Mouse (Mus musculus) testis, adult 2 months (tissue): ENCODE results near the gene Asb4. TPM values are rescaled to one million over a fixed set of nuclear protein-coding genes. Genes with fewer than 3 reads are reported as not detected.
"Not testable (repeated sequence)": the region's sequence is repeated elsewhere in the genome, so short reads cannot be mapped to it uniquely, and the experiment has no call there.

Experiments used
- H3K27ac ChIP-seq: fragments of 200-500 bp; 2 replicates; pipeline ENCODE4 v1.5.1; 2012; ENCODE audit warnings: low read depth, low read length; ENCODE audit not compliant: control insufficient read depth, insufficient read depth
- H3K27me3 ChIP-seq: fragments of 200-500 bp; 2 replicates; pipeline ENCODE4 v1.6.1; 2012; ENCODE audit warnings: mild to moderate bottlenecking, low read length, moderate library complexity; ENCODE audit not compliant: control insufficient read depth, insufficient read depth
- H3K36me3 ChIP-seq: fragments of 200-500 bp; 2 replicates; pipeline ENCODE4 v1.6.1; 2012; ENCODE audit warnings: mild to moderate bottlenecking, low read length; ENCODE audit not compliant: control insufficient read depth, insufficient read depth
- H3K4me1 ChIP-seq: fragments of 200-500 bp; 2 replicates; pipeline ENCODE4 v1.6.1; 2012; ENCODE audit warnings: low read length; ENCODE audit not compliant: control insufficient read depth, insufficient read depth
- H3K4me3 ChIP-seq: fragments of 200-500 bp; 2 replicates; pipeline ENCODE4 v1.5.1; 2012; ENCODE audit warnings: low read depth, mild to moderate bottlenecking, low read length, moderate library complexity, mixed read lengths; ENCODE audit not compliant: control insufficient read depth
- CTCF ChIP-seq: fragments of 200-500 bp; IDR thresholded peaks from 2 replicates; pipeline ENCODE4 v1.5.1; 2012; ENCODE audit warnings: low read depth, mild to moderate bottlenecking, inconsistent platforms, low read length, moderate library complexity; ENCODE audit not compliant: control insufficient read depth, insufficient read depth, insufficient replicate concordance
- POLR2A ChIP-seq: fragments of 200-500 bp; IDR thresholded peaks from 2 replicates; pipeline ENCODE4 v1.6.1; 2012; ENCODE audit warnings: low read depth, mild to moderate bottlenecking, inconsistent platforms, low read length, moderate library complexity; ENCODE audit not compliant: control insufficient read depth
- polyA plus RNA-seq: library from polyadenylated mRNA; depleted of rRNA; stranded (reverse); fragments of >200 nt; gene quantifications from 2 replicates; pipeline ENCODE4 v1.2.3, GENCODE M21; 2012; rRNA removed

The Asb4 gene
- 25.4 and 36.5 TPM in 2 replicates for polyA plus RNA-seq

- Histone ChIP-seq H3K27me3 (no peaks in the 10 kb centered on the region), H3K4me1 (peaks cover 11% of the 10 kb centered on the region), H3K36me3 (no peaks in the 10 kb centered on the region), H3K27ac (no peak within 1 kb of the TSS), H3K4me3 (peak within 1 kb of the TSS; percentile 20; the same call in 1 of the 2 replicates)
- TF ChIP-seq POLR2A (no peak), CTCF (no peak)
These were observed at the start of gene Asb4 for GRCm38 (mm10) chr6:5383336-5384177. TSS of gene Asb4 (plus strand) at chr6:5383386.

- Histone ChIP-seq H3K27me3 (no peaks in the 10 kb centered on the region), H3K4me3 (no peak overlapping the region), H3K27ac (no peak overlapping the region), H3K36me3 (no peaks in the 10 kb centered on the region), H3K4me1 (peaks cover 2% of the 10 kb centered on the region; the same call in 1 of the 2 replicates)
- TF ChIP-seq POLR2A (no peak), CTCF (no peak)
These were observed 49.2 kb upstream of the Asb4 start for GRCm38 (mm10) chr6:5334021-5334420.

- not testable (repeated sequence) for H3K4me3 ChIP-seq, H3K27ac ChIP-seq, H3K27me3 ChIP-seq, H3K4me1 ChIP-seq, H3K36me3 ChIP-seq
These were observed 47.2 kb upstream of the Asb4 start for GRCm38 (mm10) chr6:5336016-5336415.

GRCm38 (mm10) chr6:5338781-5339180 lies 44.4 kb upstream of the Asb4 start:
- H3K27ac ChIP-seq, H3K27me3 ChIP-seq, H3K4me1 ChIP-seq, H3K36me3 ChIP-seq, H3K4me3 ChIP-seq: not testable (repeated sequence)

- H3K4me3 ChIP-seq, H3K4me1 ChIP-seq, H3K27ac ChIP-seq, H3K27me3 ChIP-seq, H3K36me3 ChIP-seq: not testable (repeated sequence)
These were observed 43.9 kb upstream of the Asb4 start for GRCm38 (mm10) chr6:5339283-5339682.

GRCm38 (mm10) chr6:5344255-5344654 lies 38.9 kb upstream of the Asb4 start:
- TF ChIP-seq CTCF (no peak), POLR2A (no peak)

GRCm38 (mm10) chr6:5357873-5358272 lies 25.3 kb upstream of the Asb4 start:
- H3K36me3 ChIP-seq = no peaks in the 10 kb centered on the region
- no peak overlapping the region for H3K27ac ChIP-seq
- H3K27me3 ChIP-seq = no peaks in the 10 kb centered on the region
- no peaks in the 10 kb centered on the region for H3K4me1 ChIP-seq
- H3K4me3 ChIP-seq = no peak overlapping the region
- TF ChIP-seq CTCF (no peak), POLR2A (no peak)

More at GRCm38 (mm10) chr6:5344255-5344654, 38.9 kb upstream of the Asb4 start:
- no peak overlapping the region for H3K4me3 ChIP-seq
- no peak overlapping the region for H3K27ac ChIP-seq
- no peaks in the 10 kb centered on the region for H3K4me1 ChIP-seq
- H3K36me3 ChIP-seq = no peaks in the 10 kb centered on the region
- no peaks in the 10 kb centered on the region for H3K27me3 ChIP-seq

- TF ChIP-seq POLR2A (no peak), CTCF (no peak)
- no peaks in the 10 kb centered on the region for H3K4me1 ChIP-seq
- H3K27me3 ChIP-seq = no peaks in the 10 kb centered on the region
- no peaks in the 10 kb centered on the region for H3K36me3 ChIP-seq
- H3K27ac ChIP-seq = no peak overlapping the region
- no peak overlapping the region for H3K4me3 ChIP-seq
These were observed 22.8 kb upstream of the Asb4 start for GRCm38 (mm10) chr6:5360402-5360801.
